Mouse (Mus musculus): Measurements from ENCODE around the gene Gm10491.

The Gm10491 gene

DNA sequence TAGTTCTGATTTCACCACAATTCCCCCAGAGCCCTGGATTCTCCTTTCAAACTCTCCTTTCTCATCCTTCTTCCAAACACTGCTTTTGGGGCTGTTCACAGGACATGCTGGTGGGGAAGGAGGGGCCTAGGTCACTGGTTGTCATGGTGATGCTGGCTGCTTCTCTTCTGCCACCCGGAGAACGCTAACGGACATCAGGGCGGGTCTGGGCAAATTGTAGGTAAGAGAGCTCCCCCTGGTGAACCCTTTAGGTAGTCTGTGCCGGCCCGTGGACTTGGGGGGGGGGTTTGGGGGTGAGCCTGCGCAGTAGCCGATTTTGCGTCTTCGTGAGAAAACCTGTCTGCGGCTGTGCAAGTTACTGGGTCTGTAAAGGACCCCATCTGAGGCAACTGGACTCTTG is 27.8 kb downstream of the Gm10491 start:
- DNase-seq (ENCODE audit: low spot score) = no peak

GRCm38 (mm10) chrX:7878495-7878894 is 29.1 kb downstream of the Gm10491 start:
- DNase-seq (ENCODE audit: low spot score) = no peak

DNA sequence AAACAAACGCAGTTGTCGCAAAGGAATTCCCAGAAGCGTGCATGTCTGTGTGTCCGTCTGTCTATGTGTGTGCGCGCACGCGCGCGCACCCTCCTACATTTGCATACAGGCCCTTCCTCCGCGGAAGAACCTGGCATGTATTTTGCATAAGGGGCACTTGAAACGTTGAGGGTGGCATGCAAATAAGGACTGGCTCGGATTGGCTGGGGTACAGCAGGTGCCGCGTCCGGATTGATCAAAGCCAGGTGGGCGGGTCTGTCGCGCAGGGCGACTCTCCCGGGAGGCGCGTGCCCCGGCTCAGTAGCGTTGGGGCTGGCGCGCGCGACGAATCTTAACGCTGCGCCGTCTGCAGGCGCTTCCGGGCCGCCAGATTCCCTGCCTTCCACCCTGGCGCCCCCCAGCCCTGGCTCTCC is 29.6 kb downstream of the Gm10491 start, which contains the start of gene Pim2:
Pim2 (plus strand) TSS at position 256 of the 413 bp plus-strand sequence.
- no peak for DNase-seq (ENCODE audit: low spot score)

DNA sequence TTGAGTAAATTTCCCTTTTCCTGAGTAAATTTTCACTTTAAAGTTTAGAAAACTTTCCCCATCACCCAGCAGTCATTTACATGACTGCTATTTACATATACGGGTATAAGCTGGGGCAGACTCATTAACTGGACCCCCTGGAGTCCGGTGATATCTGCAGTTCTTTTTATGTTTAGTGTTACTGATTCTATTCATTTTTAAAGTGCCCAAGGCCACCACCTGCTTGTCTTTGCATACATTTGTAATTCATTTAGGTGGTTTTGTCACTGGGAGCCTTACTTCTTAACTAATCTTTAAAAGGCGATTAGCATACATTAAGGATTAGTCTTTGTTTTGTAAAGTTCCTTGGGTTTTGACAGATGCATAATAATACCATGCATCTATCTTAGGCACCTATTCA is 37.8 kb downstream of the Gm10491 start:
- no peak for DNase-seq (ENCODE audit: low spot score)

GRCm38 (mm10) chrX:7868506-7868905 is 39.1 kb downstream of the Gm10491 start:
- no peak for DNase-seq (ENCODE audit: low spot score)

GRCm38 (mm10) chrX:7867141-7867540 is 40.5 kb downstream of the Gm10491 start:
- no peak for DNase-seq (ENCODE audit: low spot score)

DNA sequence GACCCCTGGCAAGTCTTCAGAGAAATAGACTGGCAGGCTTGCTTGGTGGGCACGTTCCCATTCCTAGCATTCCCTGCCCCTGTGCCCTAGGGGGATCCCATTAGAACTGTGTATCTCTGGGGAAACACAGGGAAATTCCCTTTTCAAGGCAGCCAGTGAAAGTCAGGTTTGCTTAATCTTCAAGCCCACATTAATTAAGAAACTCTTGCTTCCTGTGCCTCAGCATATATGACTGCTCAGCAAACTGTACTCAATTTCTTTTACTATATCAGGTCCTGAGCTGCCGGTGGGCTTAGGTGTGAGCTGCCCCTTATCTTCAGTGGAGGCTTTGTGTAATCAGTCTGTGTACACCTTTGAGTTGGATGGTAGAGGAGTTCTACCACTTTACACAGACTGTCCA is 41.8 kb downstream of the Gm10491 start:
- DNase-seq (ENCODE audit: low spot score) = no peak

DNA sequence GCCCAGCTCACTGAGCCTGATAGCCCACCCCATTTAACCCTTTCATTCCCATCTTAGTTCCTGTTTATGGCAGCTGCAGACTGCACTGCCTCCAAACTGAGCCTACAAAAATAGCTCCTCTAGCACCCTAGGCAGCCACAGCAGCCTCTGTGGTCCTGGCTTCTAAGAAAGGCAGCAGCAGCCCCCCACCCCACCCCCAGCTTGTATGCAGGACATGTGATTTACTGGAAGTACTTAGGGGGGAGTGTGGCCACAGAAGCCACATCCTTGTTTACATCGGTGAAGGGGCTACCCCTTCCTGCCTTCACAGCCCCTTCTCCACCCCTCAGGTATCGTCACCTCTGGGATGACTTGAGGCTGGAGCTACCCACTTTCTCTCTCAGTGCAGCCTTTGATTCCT is 42.3 kb downstream of the Gm10491 start:
- DNase-seq (ENCODE audit: low spot score) = no peak

DNA sequence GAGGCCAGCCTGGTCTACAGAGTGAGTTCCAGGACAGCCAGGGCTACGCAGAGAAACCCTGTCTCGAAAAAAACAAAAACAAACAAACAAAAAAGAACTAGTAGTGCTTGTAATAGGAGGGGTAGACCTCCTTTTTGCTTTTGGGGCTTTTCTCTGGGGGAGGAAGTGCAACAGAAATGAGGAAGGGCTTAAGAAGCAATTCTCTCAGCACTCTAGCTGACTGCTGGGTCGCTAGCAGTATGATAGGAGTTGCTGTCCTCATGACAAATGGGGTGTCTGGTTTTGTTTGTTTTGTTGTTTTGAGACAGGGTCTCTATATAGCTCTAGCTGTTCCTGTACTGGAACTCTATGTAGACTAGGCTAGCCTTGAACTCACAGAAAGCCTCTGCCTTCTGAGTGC is 43.1 kb downstream of the Gm10491 start:
- DNase-seq (ENCODE audit: low spot score) = no peak

DNA sequence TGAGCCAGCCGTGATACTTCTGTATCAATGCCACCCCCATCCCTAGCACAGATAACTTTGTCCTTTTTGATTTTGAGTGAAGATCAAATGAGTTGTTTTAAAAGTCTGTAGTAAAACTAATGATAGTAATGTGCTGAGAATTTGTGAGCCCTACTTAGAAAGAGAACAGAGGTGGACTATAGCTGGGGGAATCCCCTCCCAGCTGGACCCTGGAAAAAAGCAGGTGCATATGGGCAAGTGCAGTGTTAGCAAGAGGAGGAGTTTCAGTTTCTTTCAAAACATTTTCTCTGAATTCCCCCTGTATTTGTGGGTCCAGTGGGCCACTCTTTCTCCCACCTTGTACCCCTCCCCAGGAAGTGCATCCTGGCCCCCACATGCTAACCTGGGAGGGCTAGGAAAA is 44.5 kb downstream of the Gm10491 start:
- DNase-seq (ENCODE audit: low spot score) = no peak

DNA sequence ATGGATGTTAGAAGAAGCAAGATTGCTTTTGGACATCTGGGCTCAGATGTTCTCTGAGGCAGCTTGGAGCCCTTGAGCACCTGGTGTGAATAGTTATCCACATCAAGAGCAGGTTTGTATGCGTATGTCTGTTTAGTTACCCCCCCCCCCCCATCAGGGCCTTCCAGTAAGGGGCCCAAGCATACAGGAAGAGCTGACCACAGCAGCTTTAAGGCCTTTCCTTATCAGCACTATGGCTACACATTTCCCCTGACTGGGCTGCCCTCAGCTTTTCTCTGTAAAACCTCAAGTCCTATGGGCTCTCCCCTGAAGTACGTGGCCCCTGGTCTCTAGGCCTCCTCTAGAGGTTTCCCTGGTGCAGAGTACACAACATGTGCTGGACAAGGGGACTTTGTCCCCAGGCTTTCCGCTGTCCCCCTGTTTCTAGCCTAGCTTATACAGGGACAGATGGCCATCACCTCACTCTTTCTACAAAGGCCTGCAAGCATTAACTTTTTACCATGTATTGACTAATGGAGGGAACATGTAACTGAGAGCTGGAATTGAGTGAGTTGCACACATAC is 48.4 kb downstream of the Gm10491 start:
- DNase-seq (ENCODE audit: low spot score) = no peak

Measured in urinary bladder, postnatal 10 days (tissue).